Mouse (Mus musculus) heart, embryonic 11.5 days (tissue): ENCODE data around the gene Manba. TPM values are rescaled to one million over a fixed set of nuclear protein-coding genes. Genes with fewer than 3 reads are reported as not detected.
"Not testable (repeated sequence)": the region's sequence is repeated elsewhere in the genome, so short reads cannot be mapped to it uniquely, and the experiment has no call there.

Source experiments
- ATAC-seq: fragments of 200-750 bp; cut with Nextera tagmentation; replicated peaks from 2 replicates; pipeline ENCODE4 v1.8.0; 2017; ENCODE audit warnings: moderate library complexity; ENCODE audit not compliant: insufficient number of reproducible peaks, low FRiP score, low TSS enrichment
- H3K27ac ChIP-seq: fragments of 300-500 bp; sonication (generic); 2 replicates; pipeline ENCODE4 v1.5.1; 2014; ENCODE audit warnings: mild to moderate bottlenecking, low read depth, low read length
- H3K27me3 ChIP-seq: fragments of 300-500 bp; sonication (generic); 2 replicates; pipeline ENCODE4 v1.6.1; 2014; ENCODE audit warnings: mild to moderate bottlenecking, low read length, mixed read lengths; ENCODE audit not compliant: control insufficient read depth, insufficient read depth
- H3K36me3 ChIP-seq: fragments of 300-500 bp; sonication (generic); 2 replicates; pipeline ENCODE4 v1.6.1; 2014; ENCODE audit warnings: mild to moderate bottlenecking, low read length, moderate library complexity, mixed read lengths; ENCODE audit not compliant: control insufficient read depth, insufficient read depth
- H3K4me1 ChIP-seq: fragments of 300-500 bp; sonication (generic); 2 replicates; pipeline ENCODE4 v1.6.1; 2014; ENCODE audit warnings: low read length; ENCODE audit not compliant: control insufficient read depth, insufficient read depth
- H3K4me2 ChIP-seq: fragments of 300-500 bp; sonication (generic); 2 replicates; pipeline ENCODE4 v1.6.1; 2014; ENCODE audit warnings: mild to moderate bottlenecking, moderate library complexity
- H3K4me3 ChIP-seq: fragments of 300-500 bp; sonication (generic); 2 replicates; pipeline ENCODE4 v1.5.1; 2014; ENCODE audit warnings: low read depth, low read length
- H3K9ac ChIP-seq: fragments of 300-500 bp; sonication (generic); 2 replicates; pipeline ENCODE4 v1.6.1; 2014; ENCODE audit warnings: mild to moderate bottlenecking, low read depth, low read length, moderate library complexity
- H3K9me3 ChIP-seq: fragments of 300-500 bp; sonication (generic); replicated peaks from 2 replicates; pipeline ENCODE4 v1.6.1; 2016; ENCODE audit warnings: low read length; ENCODE audit not compliant: control insufficient read depth
- WGBS: fragments of 180-500 bp; shearing (Covaris S2); extraction: QIAGEN DNeasy Blood & Tissue Kit; methylation state at CpG from one replicate; pipeline ENCODE4 v1.1.7; 2014; ENCODE audit not compliant: insufficient replicate concordance; 5-methylcytosine and 5-hydroxymethylcytosine counted together
- polyA plus RNA-seq: library from polyadenylated mRNA; unstranded; fragments of >200 nt; fragmentation: Nextera tagmentation; extraction: Ambion mirVana; gene quantifications from 2 replicates; pipeline ENCODE4 v1.2.1, GENCODE M21; 2014

The Manba gene
- polyA plus RNA-seq, 1 experiment from 2014 or later = 29.7 TPM

- no peak overlapping the region for H3K4me3 ChIP-seq
- no peaks in the 10 kb centered on the region for H3K27me3 ChIP-seq
- H3K4me1 ChIP-seq = no peaks in the 10 kb centered on the region
- H3K4me2 ChIP-seq = no peak overlapping the region
- ATAC-seq = no peak
- no peak overlapping the region for H3K9ac ChIP-seq
- 82% methylated on average over 6 of the region's 6 CpGs for WGBS
- no peaks in the 10 kb centered on the region; the same call in 1 of the 2 replicates for H3K36me3 ChIP-seq
- H3K9me3 ChIP-seq = no peaks in the 10 kb centered on the region
- no peak overlapping the region for H3K27ac ChIP-seq
Observed at GRCm38 (mm10) chr3:135491102-135491501, 5.7 kb downstream of the Manba start.

- H3K4me1 ChIP-seq, H3K27me3 ChIP-seq, H3K36me3 ChIP-seq, H3K9me3 ChIP-seq, H3K27ac ChIP-seq, H3K4me2 ChIP-seq, H3K9ac ChIP-seq, ATAC-seq, H3K4me3 ChIP-seq: not testable (repeated sequence)
- WGBS = 81% methylated on average over 7 of the region's 7 CpGs
Observed at GRCm38 (mm10) chr3:135493320-135493719, 7.9 kb downstream of the Manba start.

GRCm38 (mm10) chr3:135497956-135498355 is 12.5 kb downstream of the Manba start:
- H3K4me1 ChIP-seq, H3K27ac ChIP-seq, H3K9ac ChIP-seq, H3K9me3 ChIP-seq, ATAC-seq, H3K4me2 ChIP-seq, H3K36me3 ChIP-seq, H3K27me3 ChIP-seq, H3K4me3 ChIP-seq: not testable (repeated sequence)
- 70% methylated on average over 4 of the region's 4 CpGs for WGBS

GRCm38 (mm10) chr3:135498891-135499290 is 13.5 kb downstream of the Manba start:
- Histone ChIP-seq H3K27me3 (no peaks in the 10 kb centered on the region), H3K9ac (no peak overlapping the region), H3K4me2 (no peak overlapping the region), H3K9me3 (peaks cover 5% of the 10 kb centered on the region; the same call in 1 of the 2 replicates), H3K4me1 (peaks cover 13% of the 10 kb centered on the region), H3K27ac (no peak overlapping the region), H3K36me3 (peaks cover 4% of the 10 kb centered on the region; the same call in 1 of the 2 replicates), H3K4me3 (no peak overlapping the region)
- WGBS = 39% methylated on average over 5 of the region's 5 CpGs
- ATAC-seq = no peak

- Histone ChIP-seq H3K4me2 (no peak overlapping the region), H3K4me3 (no peak overlapping the region), H3K9ac (no peak overlapping the region), H3K27me3 (no peaks in the 10 kb centered on the region), H3K4me1 (peaks cover 13% of the 10 kb centered on the region), H3K9me3 (peaks cover 3% of the 10 kb centered on the region; the same call in 1 of the 2 replicates), H3K27ac (peak overlapping the region; percentile 64), H3K36me3 (peaks cover 3% of the 10 kb centered on the region; the same call in 1 of the 2 replicates)
- 68% methylated on average over 5 of the region's 5 CpGs for WGBS
- ATAC-seq = no peak
Observed at GRCm38 (mm10) chr3:135503160-135503559, 17.7 kb downstream of the Manba start.

- peaks cover 13% of the 10 kb centered on the region for H3K4me1 ChIP-seq
- H3K4me3 ChIP-seq = no peak overlapping the region
- H3K36me3 ChIP-seq = no peaks in the 10 kb centered on the region
- H3K27ac ChIP-seq = no peak overlapping the region
- H3K27me3 ChIP-seq = no peaks in the 10 kb centered on the region
- no peak overlapping the region for H3K4me2 ChIP-seq
- WGBS = 58% methylated on average over 10 of the region's 10 CpGs
- H3K9me3 ChIP-seq = no peaks in the 10 kb centered on the region
- no peak overlapping the region for H3K9ac ChIP-seq
- ATAC-seq = no peak
Observed at GRCm38 (mm10) chr3:135505369-135505909, 20.0 kb downstream of the Manba start.

GRCm38 (mm10) chr3:135505916-135506482 is 20.6 kb downstream of the Manba start:
- H3K4me1 ChIP-seq = peaks cover 13% of the 10 kb centered on the region
- no peak overlapping the region for H3K4me3 ChIP-seq
- no peak overlapping the region for H3K27ac ChIP-seq
- no peaks in the 10 kb centered on the region for H3K9me3 ChIP-seq
- WGBS = 77% methylated on average over 13 of the region's 13 CpGs
- no peak for ATAC-seq
- H3K4me2 ChIP-seq = no peak overlapping the region
- no peaks in the 10 kb centered on the region for H3K27me3 ChIP-seq
- no peak overlapping the region for H3K9ac ChIP-seq
- H3K36me3 ChIP-seq = no peaks in the 10 kb centered on the region

- Histone ChIP-seq H3K27me3 (no peaks in the 10 kb centered on the region), H3K36me3 (no peaks in the 10 kb centered on the region), H3K4me2 (no peak overlapping the region), H3K27ac (no peak overlapping the region), H3K9me3 (no peaks in the 10 kb centered on the region), H3K4me3 (no peak overlapping the region), H3K9ac (no peak overlapping the region), H3K4me1 (peaks cover 9% of the 10 kb centered on the region)
- ATAC-seq = no peak
- WGBS = 87% methylated on average over 7 of the region's 7 CpGs
Observed at GRCm38 (mm10) chr3:135507506-135507905, 22.1 kb downstream of the Manba start.

GRCm38 (mm10) chr3:135508191-135508590 is 22.8 kb downstream of the Manba start:
- Histone ChIP-seq H3K9me3 (no peaks in the 10 kb centered on the region), H3K36me3 (no peaks in the 10 kb centered on the region), H3K27ac (no peak overlapping the region), H3K4me2 (no peak overlapping the region), H3K4me1 (peaks cover 2% of the 10 kb centered on the region), H3K9ac (no peak overlapping the region), H3K4me3 (no peak overlapping the region), H3K27me3 (no peaks in the 10 kb centered on the region)
- ATAC-seq = no peak
- 88% methylated on average over 1 of the region's 1 CpGs for WGBS
